Mouse (Mus musculus) thymus, adult 2 months (tissue): ENCODE measurements around the gene Smarcb1.

ENCODE experiments used
- CTCF ChIP-seq: fragments of 200-500 bp; IDR thresholded peaks from 2 replicates; pipeline ENCODE4 v1.5.1; 2012; ENCODE audit warnings: mild to moderate bottlenecking, control low read depth, low read length, moderate library complexity, borderline replicate concordance; ENCODE audit not compliant: control insufficient read depth, poor library complexity, insufficient read depth; ENCODE audit errors: extremely low read depth
- POLR2A ChIP-seq: fragments of 200-500 bp; IDR thresholded peaks from 2 replicates; pipeline ENCODE4 v1.6.1; 2012; ENCODE audit warnings: mild to moderate bottlenecking, low read length, control low read depth, moderate library complexity; ENCODE audit not compliant: control insufficient read depth, poor library complexity, insufficient read depth; ENCODE audit errors: extremely low read depth

DNA sequence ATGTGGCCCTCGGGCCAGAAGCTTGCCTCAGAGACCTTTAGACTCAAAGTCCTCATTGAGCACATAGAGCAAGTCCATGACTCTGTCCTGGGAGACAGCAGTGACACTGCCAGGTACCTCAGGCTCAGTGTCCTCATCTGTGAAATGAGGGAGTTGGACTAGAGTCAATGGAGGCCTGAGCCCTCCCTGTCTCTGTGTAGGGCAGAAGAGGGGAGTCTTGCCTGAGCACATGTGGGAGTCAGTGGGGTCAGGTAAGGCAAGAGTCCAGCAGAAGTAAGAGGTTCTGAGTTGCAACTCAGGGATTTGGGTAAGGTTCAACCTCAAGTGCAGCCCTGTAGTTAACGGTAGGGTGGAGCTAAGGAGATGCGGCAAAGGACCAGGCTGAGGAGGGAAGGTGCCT is 64.4 kb downstream of the Smarcb1 start:
- TF ChIP-seq POLR2A (no peak), CTCF (no peak)
